Mouse (Mus musculus) bone marrow macrophage, adult 2 months (primary cell): ENCODE data around the gene Unc5a.

Source experiments
- CTCF ChIP-seq: IDR thresholded peaks from 2 replicates; pipeline ENCODE4 v1.5.1; 2012; ENCODE audit warnings: low read depth, mild to moderate bottlenecking, low read length, moderate library complexity
- POLR2A ChIP-seq: IDR thresholded peaks from 2 replicates; pipeline ENCODE4 v1.6.1; 2012; ENCODE audit warnings: mild to moderate bottlenecking, low read depth, low read length, borderline replicate concordance

DNA sequence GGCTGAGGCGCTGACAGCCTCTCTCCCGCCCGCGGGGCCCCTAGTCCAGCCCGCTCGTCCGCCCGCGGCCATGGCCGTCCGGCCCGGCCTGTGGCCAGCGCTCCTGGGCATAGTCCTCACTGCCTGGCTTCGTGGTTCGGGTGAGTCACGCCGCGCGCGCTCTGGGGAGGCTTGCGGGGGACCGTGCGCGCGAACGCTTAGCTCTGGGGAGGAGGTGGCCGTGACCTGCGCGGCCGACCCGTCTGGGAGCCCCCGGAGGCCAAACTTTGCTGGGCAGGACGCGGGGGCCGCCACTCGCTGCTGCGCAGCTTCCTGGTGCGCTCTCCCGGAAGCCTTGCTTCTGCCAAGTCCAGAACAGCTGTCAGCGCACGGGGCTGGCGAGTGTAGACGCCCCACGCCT, 381 bp downstream of the Unc5a start:
- no peak for TF ChIP-seq CTCF
- TF ChIP-seq POLR2A, result no peak
